Mouse (Mus musculus): Measurements from ENCODE around the gene Ccdc12.

- TF ChIP-seq MAX (IDR thresholded peaks at IDR 0.05; ENCODE audit: low read depth) (no peak), REST (IDR thresholded peaks at IDR 0.05; ENCODE audit: insufficient read depth, insufficient read length) (no peak), POLR2A (IDR thresholded peaks at IDR 0.05; ENCODE audit: insufficient read length, low read depth) (no peak), MYOG (IDR thresholded peaks at IDR 0.05; ENCODE audit: control insufficient read depth in 1 of 3, insufficient read depth in 1 of 3, insufficient read length in 2 of 3, low read depth in 2 of 3) (no peak), MYOD1 (IDR thresholded peaks at IDR 0.05; ENCODE audit: control insufficient read depth in 1 of 3, insufficient read length in 2 of 3, low read depth in 2 of 3) (no peak), TCF12 (IDR thresholded peaks at IDR 0.05; ENCODE audit: insufficient read depth, poor library complexity, severe bottlenecking) (no peak), E2F4 (IDR thresholded peaks at IDR 0.05; ENCODE audit: insufficient read depth) (no peak), TCF3 (IDR thresholded peaks at IDR 0.05; ENCODE audit: insufficient read length, low read depth) (no peak)
Measured at GRCm38 (mm10) chr9:110666374-110666773, 10.1 kb downstream of the Ccdc12 start.

Data from myocyte (in vitro differentiated cells).